Mouse (Mus musculus) subcutaneous adipose tissue, adult 2 months (tissue): Measurements from ENCODE around the gene Clic4. TPM values are rescaled to one million over a fixed set of nuclear protein-coding genes. Genes with fewer than 3 reads are reported as not detected.

Source experiments
- polyA plus RNA-seq: library from polyadenylated mRNA; depleted of rRNA; stranded (reverse); fragments of >200 nt; gene quantifications from 2 replicates; pipeline ENCODE4 v1.2.3, GENCODE M21; 2012; ENCODE audit warnings: low replicate concordance; rRNA removed

The Clic4 gene
- polyA plus RNA-seq: 128 and 149 TPM in 2 replicates

GRCm38 (mm10) chr4:135272640-135273306 lies at the start of gene Clic4:
Gene Clic4, minus strand, starts transcription at chr4:135272814.

Other genes with a start within 250 kb of the Clic4 start
- 0.27 and 1.4 TPM in 2 replicates for gene Runx3, start 152.2 kb downstream of the Clic4 start, polyA plus RNA-seq
- 25.2 and 39.3 TPM in 2 replicates for gene Srrm1, start 80.5 kb upstream of the Clic4 start, polyA plus RNA-seq
- gene Ncmap, start 125.4 kb upstream of the Clic4 start, polyA plus RNA-seq: 1.3 and 2.5 TPM in 2 replicates
- 12.4 and 21.7 TPM in 2 replicates for gene Rcan3, start 161.0 kb upstream of the Clic4 start, polyA plus RNA-seq
- 0.16 TPM in 1 of 2 replicates, not detected in the other for gene Stpg1, start 222.0 kb upstream of the Clic4 start, polyA plus RNA-seq
- gene Nipal3, start 222.2 kb upstream of the Clic4 start, polyA plus RNA-seq: 10.5 and 25.0 TPM in 2 replicates